Mouse (Mus musculus) bone marrow, adult 2 months (tissue): ENCODE measurements at regions not wholly inside any gene's neighbourhood (a gene's known extent, or its start where the extent isn't known, plus 50 kb on each side); places are given as distances from the start of the nearest gene placed in this dataset.

Experiments
- CTCF ChIP-seq: fragments of 200-500 bp; IDR thresholded peaks from 2 replicates; pipeline ENCODE4 v1.5.1; 2011; ENCODE audit warnings: low read length, control low read depth; ENCODE audit not compliant: control insufficient read depth, insufficient read depth
- POLR2A ChIP-seq: fragments of 200-500 bp; IDR thresholded peaks from 2 replicates; pipeline ENCODE4 v1.6.1; 2011; ENCODE audit warnings: low read depth, mild to moderate bottlenecking, control low read depth, low read length, borderline replicate concordance; ENCODE audit not compliant: control insufficient read depth

DNA sequence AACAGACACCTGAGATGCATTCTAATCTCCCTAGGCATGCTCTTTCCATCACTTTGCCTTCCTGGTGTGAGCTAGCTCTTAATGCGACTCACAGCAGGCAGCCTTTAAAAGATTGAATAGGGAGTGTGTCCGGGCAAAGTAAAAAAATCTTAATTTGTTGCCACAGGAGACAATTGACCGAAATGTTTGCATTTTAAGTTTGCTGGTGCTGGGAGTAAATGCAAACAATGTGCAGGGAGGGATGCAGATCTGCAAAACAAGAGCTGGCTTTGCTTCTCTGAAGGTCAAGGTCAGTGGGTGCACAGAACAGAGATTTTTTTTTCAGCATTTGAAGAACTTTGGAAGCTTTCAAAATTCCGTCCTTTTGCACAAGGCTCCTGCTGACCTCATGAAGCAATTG, 111.4 kb downstream of the Mterf1b start:
- TF ChIP-seq POLR2A = no peak
- no peak for TF ChIP-seq CTCF
